Mouse (Mus musculus): Measurements from ENCODE around the gene Vps54.
A peak's percentile ranks its signal among the peaks of the same experiment; 100 is the strongest.
"Not testable (repeated sequence)": the region's sequence is repeated elsewhere in the genome, so short reads cannot be mapped to it uniquely, and the experiment has no call there.

Vps54 gene

GRCm38 (mm10) chr11:21247203-21247865 lies 8.3 kb downstream of the Vps54 start:
- DNase-seq: no peak

GRCm38 (mm10) chr11:21247940-21248339 lies 8.9 kb downstream of the Vps54 start:
- DNase-seq: no peak

- no peak for DNase-seq
Observed at GRCm38 (mm10) chr11:21250366-21250765, 11.3 kb downstream of the Vps54 start.

GRCm38 (mm10) chr11:21258611-21259010 lies 19.5 kb downstream of the Vps54 start:
- DNase-seq: not testable (repeated sequence)

GRCm38 (mm10) chr11:21265423-21265822 lies 26.3 kb downstream of the Vps54 start:
- DNase-seq: no peak

GRCm38 (mm10) chr11:21276151-21276550 lies 37.1 kb downstream of the Vps54 start:
- DNase-seq: no peak

- no peak for DNase-seq
Observed at GRCm38 (mm10) chr11:21286391-21286790, 47.3 kb downstream of the Vps54 start.

GRCm38 (mm10) chr11:21288153-21288552 lies 49.1 kb downstream of the Vps54 start:
- DNase-seq: not testable (repeated sequence)

GRCm38 (mm10) chr11:21295486-21295885 lies 56.4 kb downstream of the Vps54 start:
- no peak for DNase-seq

GRCm38 (mm10) chr11:21303619-21304018 lies 64.5 kb downstream of the Vps54 start:
- no peak for DNase-seq

GRCm38 (mm10) chr11:21307078-21307668 lies 68.1 kb downstream of the Vps54 start:
- no peak for DNase-seq

- DNase-seq: peak; percentile 45 to 49
Observed at GRCm38 (mm10) chr11:21308119-21308518, 69.0 kb downstream of the Vps54 start.

- DNase-seq: no peak
Observed at GRCm38 (mm10) chr11:21309516-21309915, 70.4 kb downstream of the Vps54 start.

GRCm38 (mm10) chr11:21313922-21314657 lies 75.0 kb downstream of the Vps54 start:
- no peak for DNase-seq

GRCm38 (mm10) chr11:21321577-21321976 lies 82.5 kb downstream of the Vps54 start:
- DNase-seq: no peak

GRCm38 (mm10) chr11:21322349-21322748 lies 83.3 kb downstream of the Vps54 start:
- no peak for DNase-seq

GRCm38 (mm10) chr11:21325781-21326180 lies 86.7 kb downstream of the Vps54 start:
- no peak for DNase-seq

- peak; percentile 20 to 35 for DNase-seq
Observed at GRCm38 (mm10) chr11:21326770-21327169, 87.7 kb downstream of the Vps54 start.

GRCm38 (mm10) chr11:21327486-21327885 lies 88.4 kb downstream of the Vps54 start:
- no peak for DNase-seq

GRCm38 (mm10) chr11:21328141-21328540 lies 89.1 kb downstream of the Vps54 start:
- no peak for DNase-seq

- no peak for DNase-seq
Observed at GRCm38 (mm10) chr11:21332639-21333295, 93.7 kb downstream of the Vps54 start.

- DNase-seq: peak; percentile 17 to 38
Observed at GRCm38 (mm10) chr11:21337855-21338254, 98.8 kb downstream of the Vps54 start.

- no peak for DNase-seq
Observed at GRCm38 (mm10) chr11:21339088-21339487, 100.0 kb downstream of the Vps54 start.

Measured in kidney, postnatal 4 days (tissue).